Mouse (Mus musculus) urinary bladder, postnatal 14 days (tissue): Measurements from ENCODE around the gene Polr3b.

ENCODE experiments used
- DNase-seq: peaks from one replicate; pipeline ENCODE4 v3.0.0; 2021; ENCODE audit warnings: low spot score

Gene Polr3b

GRCm38 (mm10) chr10:84610783-84611182 lies 11.3 kb upstream of the Polr3b start:
- DNase-seq = no peak

DNA sequence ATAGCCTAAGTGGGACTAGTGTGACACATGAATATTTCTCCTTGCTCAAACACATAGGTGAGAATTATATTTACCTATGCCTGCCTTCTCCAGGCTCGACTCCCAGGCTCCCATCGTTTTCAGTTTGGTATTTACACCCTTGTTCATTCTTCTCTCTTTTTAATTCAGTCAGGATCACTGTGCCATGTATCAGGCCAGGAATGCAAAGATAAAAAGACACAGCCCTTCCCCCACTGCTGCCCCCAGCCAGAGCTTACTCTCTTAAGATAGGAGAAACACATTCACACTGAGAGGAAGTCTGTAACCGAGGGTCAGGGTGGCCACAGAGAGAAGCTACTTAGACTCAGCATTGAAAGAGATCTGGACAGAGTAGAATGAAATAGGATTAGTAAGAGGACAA lies 10.4 kb upstream of the Polr3b start:
- DNase-seq = no peak

DNA sequence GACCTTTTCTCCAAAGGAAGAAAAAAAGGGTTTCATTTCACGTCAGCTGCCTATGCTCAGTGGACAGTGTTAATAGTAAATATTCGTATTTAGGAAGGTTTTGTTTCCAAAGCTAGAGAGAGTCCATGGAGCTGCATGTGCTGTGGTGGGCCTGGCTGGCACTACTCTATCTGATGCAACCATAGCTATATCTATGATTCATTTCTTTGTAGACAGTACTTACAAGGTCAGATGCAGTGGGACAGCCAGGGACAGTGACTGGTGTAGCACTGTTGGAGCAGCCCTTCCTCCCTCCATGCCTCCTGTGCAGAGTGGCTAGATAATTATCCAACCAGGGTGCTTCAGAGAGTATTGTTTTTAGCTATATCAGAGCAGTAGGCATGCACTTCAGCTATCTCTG lies 9.8 kb upstream of the Polr3b start:
- no peak for DNase-seq

GRCm38 (mm10) chr10:84613366-84613765 lies 8.7 kb upstream of the Polr3b start:
- no peak for DNase-seq

DNA sequence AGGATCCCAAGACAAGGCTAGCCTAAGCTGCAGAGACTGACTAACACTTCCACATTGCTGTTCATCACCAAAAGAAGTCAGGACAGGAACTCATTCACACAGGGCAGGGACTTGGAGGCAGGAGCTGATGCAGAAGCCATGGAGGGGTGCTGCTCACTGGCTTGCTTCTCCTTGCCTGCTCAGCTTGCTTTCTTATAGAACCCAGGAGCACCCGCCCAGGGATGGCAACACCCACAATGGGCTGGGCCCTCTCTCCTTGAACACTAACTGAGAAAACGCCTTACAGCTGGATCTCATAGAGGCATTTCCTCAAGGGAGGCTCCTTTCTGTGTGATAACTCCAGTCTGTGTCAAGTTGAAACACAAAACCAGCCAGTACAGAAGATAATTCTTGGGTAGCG lies 7.0 kb upstream of the Polr3b start:
- no peak for DNase-seq

GRCm38 (mm10) chr10:84631182-84631581 lies 9.1 kb downstream of the Polr3b start:
- DNase-seq = peak; percentile 19

- no peak for DNase-seq
Observed at GRCm38 (mm10) chr10:84632005-84632404, 9.9 kb downstream of the Polr3b start.

- DNase-seq = no peak
Observed at GRCm38 (mm10) chr10:84636656-84637055, 14.6 kb downstream of the Polr3b start.

- DNase-seq = no peak
Observed at GRCm38 (mm10) chr10:84638382-84638781, 16.3 kb downstream of the Polr3b start.

- DNase-seq = no peak
Observed at GRCm38 (mm10) chr10:84639525-84640287, 17.6 kb downstream of the Polr3b start.

DNA sequence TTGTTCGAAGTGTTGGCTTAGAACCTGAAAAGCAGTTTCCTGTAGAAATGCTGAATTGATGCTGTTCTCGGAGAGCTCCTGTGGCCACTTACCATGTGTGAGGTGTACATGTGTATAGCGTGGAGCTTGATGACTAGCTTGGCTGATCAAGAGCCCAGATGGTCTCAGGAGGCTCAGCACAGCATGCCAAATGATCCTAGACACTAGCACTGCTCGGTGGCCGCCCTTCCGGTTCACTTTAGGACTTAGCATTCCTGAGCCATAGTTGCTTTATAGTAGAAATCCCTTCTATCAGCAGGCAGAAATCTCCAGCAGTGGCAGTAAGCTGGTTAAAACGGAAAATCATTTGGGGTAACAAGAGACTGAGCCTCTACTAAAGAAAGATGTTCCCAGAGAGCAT lies 18.8 kb downstream of the Polr3b start:
- no peak for DNase-seq

DNA sequence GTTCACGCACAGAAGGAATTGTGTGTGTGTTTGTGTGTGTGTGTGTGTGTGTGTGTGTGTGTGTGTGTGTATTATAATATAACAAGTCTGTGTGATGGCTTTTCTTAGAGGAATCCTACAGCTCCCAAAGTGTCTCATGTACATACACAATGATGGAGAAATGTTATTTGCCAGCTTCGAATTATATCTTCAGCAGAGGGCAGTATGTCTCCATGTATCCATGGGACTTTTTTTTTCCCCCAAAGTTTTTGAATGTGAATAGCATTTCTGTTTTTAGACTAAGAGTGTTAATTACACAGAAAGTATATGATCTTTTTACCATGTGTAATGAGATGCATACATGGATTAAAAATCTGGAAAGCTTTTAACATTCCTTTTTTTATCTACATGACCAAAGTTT lies 19.5 kb downstream of the Polr3b start:
- DNase-seq = no peak

DNA sequence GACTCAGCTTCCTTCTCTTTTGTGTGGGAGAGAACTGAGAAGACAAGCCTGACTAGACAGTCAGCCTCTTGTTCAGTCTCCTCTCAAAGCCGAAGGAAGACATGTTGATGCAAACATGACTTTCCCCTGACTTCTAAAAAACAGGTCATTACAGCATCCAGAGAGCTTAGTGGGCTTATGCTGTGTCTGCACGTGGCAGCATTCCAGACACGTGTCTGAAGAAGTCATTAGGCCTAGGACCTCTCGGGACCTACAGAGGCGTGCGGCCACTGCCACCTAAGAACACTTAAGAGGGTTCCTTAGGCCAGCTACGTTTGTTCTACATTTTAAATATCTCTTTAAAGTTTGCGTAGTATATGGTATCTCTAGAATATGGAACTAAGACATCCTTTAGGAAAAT lies 23.8 kb downstream of the Polr3b start:
- DNase-seq = no peak

GRCm38 (mm10) chr10:84646506-84647102 lies 24.5 kb downstream of the Polr3b start:
- no peak for DNase-seq

DNA sequence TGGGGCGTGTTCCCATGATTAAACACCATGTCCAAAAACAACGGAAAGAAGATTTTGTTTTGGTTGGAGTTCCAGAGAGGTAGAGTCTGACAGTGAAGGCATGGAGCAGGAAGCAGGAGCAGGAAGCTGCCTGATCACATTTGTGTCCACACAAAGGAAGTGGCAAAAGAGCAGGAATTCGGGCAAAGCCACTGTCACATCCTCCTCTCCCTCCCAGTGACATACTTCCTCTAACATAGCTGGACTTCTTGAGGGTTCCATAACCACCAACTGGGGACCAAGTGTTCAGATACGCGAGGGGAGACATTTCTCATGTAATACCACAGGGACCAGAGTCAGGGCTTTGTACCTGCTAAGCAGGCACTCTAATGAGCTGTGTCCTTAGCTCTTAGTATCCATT lies 25.2 kb downstream of the Polr3b start:
- no peak for DNase-seq

GRCm38 (mm10) chr10:84648911-84649310 lies 26.8 kb downstream of the Polr3b start:
- DNase-seq = no peak

DNA sequence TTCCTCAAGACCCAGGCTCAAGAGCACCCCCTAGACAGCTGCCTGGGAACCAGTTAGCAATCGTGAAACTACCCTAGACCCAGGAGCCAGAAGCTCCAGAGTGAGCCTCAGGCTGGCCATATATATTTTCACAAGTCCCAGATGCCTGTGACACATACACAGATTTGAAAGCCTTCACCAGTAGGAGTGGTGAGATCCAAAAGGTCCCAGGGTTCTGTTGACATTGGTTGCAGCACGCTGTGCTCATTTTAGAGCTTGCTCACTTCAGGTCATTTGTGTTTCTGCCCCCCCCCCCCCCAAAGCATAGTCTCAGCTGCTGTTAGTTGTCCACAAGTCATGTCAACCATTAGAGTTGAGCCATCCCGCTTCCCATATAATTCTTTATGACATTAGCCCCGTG lies 31.9 kb downstream of the Polr3b start:
- DNase-seq = no peak

GRCm38 (mm10) chr10:84654731-84655130 lies 32.6 kb downstream of the Polr3b start:
- no peak for DNase-seq

DNA sequence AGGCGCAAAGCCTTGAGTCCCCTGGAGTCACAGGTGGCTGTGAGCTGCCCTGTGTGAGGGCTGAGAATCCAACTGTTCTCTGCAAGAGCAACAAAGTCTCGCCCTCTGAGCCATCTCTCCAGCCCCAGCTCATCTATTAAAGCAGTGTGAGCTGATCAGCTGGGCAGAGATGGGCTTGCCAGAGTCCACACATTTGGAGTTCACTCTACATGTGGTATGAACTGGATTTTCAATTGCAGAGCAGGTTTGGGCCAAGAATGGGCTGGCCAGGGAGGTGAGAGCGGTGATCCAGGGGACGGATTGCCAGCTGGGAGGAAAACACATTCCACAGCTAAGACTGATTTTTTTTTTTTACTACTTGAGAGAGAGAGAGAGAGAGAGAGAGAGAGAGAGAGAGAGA lies 34.5 kb downstream of the Polr3b start:
- peak; percentile 33 for DNase-seq

DNA sequence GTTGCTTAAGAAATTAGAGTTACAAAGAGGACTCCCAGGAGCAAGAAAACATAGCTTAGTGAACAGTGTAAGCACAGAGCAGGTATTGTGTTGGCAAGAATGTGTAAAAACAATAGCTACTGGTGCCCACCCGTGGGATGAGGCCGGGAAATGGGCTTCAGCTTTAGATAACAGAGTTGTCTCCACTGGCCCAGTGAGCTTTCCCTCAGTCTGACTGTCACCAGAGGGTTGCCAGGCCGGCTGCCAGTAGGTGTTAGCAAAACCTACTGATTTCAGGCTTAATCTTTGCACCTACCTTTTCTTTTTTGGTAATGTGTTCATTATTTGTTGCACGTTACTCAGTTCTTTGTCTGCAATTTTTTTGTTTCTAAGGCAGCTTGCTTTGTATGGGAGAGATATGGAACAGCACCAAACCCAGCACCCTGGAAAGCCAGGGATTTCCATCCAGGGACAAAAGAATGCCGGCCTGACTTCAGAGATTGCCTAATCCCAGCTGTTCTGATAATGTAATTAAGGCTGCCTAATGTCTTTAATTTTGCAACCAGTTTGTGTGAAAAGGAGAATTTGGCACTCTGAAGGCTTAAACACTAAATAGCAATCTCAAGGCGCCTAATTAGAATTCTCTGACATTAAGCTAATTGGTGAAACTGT lies 35.5 kb downstream of the Polr3b start:
- no peak for DNase-seq

GRCm38 (mm10) chr10:84658088-84658848 lies 36.2 kb downstream of the Polr3b start:
- no peak for DNase-seq

GRCm38 (mm10) chr10:84659281-84659680 lies 37.2 kb downstream of the Polr3b start:
- no peak for DNase-seq

- no peak for DNase-seq
Observed at GRCm38 (mm10) chr10:84662138-84662537, 40.0 kb downstream of the Polr3b start.
